Mouse (Mus musculus): Measurements from ENCODE around the gene Cdk14. TPM values are rescaled to one million over a fixed set of nuclear protein-coding genes. Genes with fewer than 3 reads are reported as not detected.

Cdk14 gene
- polyA plus RNA-seq, 1 experiment = 11.2 TPM

DNA sequence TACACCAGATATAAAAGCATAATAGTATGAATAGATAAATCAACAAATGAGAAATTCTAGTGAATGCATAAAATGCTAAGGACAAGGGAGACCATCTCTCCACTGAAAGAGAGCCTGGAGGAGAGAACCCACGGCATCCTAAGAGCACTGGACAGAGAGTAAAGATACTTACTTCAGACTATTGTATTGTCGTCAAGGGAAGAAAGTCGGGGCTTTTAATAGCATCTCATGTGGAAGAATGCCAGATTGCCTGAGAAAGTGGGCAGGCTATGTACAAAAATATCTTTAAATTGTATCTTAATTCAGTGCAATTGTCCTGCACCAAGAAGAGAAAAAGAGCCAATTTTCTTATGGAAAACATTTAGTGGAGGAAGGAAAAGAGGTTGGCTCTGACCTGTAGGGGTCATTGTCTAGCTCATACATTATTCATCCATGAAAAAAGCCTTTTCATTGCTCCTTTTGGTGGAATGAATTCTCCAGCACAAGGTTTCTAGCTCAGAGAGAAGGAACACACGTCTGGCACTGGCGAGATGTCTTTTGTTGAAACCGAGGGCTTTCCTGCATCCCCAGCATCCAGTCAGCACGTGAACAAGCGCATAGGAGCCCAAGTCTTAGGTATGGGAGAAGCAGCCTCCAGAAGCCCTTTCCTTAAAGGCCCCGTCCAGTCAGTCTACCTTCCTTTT, 646.9 kb downstream of the Cdk14 start:
- H3ac ChIP-seq (ENCODE audit: control insufficient read depth, insufficient read length) = no peak overlapping the region
- no peak overlapping the region for H3K4me2 ChIP-seq (ENCODE audit: low read depth)
- no peaks in the 10 kb centered on the region for H3K79me2 ChIP-seq (ENCODE audit: control insufficient read depth, insufficient read depth)
- no peaks in the 10 kb centered on the region for H3K27me3 ChIP-seq (ENCODE audit: control insufficient read depth, insufficient read depth, insufficient read length)
- H3K4me3 ChIP-seq = no peak overlapping the region
- H3K36me3 ChIP-seq (ENCODE audit: control insufficient read depth, insufficient read depth) = no peaks in the 10 kb centered on the region
- TF ChIP-seq SRF (IDR thresholded peaks at IDR 0.05; ENCODE audit: control insufficient read depth, insufficient read length, low read depth) (no peak), USF1 (IDR thresholded peaks at IDR 0.05; ENCODE audit: low read depth) (no peak), TCF12 (IDR thresholded peaks at IDR 0.05; ENCODE audit: insufficient read depth, poor library complexity, severe bottlenecking) (no peak), POLR2AphosphoS2 (IDR thresholded peaks at IDR 0.05; ENCODE audit: insufficient read length, low read depth) (no peak), POLR2A (IDR thresholded peaks at IDR 0.05; ENCODE audit: insufficient read length, low read depth) (no peak), MAX (IDR thresholded peaks at IDR 0.05; ENCODE audit: low read depth) (no peak), TCF3 (IDR thresholded peaks at IDR 0.05; ENCODE audit: insufficient read length, low read depth) (no peak), MYOG (IDR thresholded peaks at IDR 0.05; ENCODE audit: control insufficient read depth in 1 of 3, insufficient read depth in 1 of 3, insufficient read length in 2 of 3, low read depth in 2 of 3) (no peak), E2F4 (IDR thresholded peaks at IDR 0.05; ENCODE audit: insufficient read depth) (no peak), MYOD1 (IDR thresholded peaks at IDR 0.05; ENCODE audit: control insufficient read depth in 1 of 3, insufficient read length in 2 of 3, low read depth in 2 of 3) (no peak), CEBPB (IDR thresholded peaks at IDR 0.05; ENCODE audit: insufficient read depth, poor library complexity, severe bottlenecking) (no peak), REST (IDR thresholded peaks at IDR 0.05; ENCODE audit: insufficient read depth, insufficient read length) (no peak)

DNA sequence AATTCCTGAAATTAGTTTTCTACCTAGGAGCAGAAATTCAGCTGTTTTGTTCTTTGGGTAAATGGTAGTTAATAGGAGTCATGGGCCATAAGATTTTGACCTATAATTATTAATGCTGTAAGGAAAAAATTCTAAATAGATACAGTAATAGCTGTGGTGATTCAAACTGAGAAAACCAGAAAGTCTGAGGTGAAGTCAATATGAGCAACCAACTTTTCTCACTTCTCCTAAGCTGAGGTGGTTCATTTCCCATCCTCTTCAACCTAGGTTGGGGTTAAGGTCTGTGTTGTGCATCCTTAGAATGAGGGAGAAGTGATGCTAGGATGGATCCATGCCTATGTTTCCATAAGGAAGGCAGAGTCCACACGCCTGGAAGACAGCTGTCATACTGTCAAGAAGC, 649.5 kb downstream of the Cdk14 start:
- Histone ChIP-seq H3K79me2 (ENCODE audit: control insufficient read depth, insufficient read depth) (no peaks in the 10 kb centered on the region), H3ac (ENCODE audit: control insufficient read depth, insufficient read length) (no peak overlapping the region), H3K27me3 (ENCODE audit: control insufficient read depth, insufficient read depth, insufficient read length) (no peaks in the 10 kb centered on the region), H3K4me2 (ENCODE audit: low read depth) (no peak overlapping the region), H3K4me3 (no peak overlapping the region), H3K36me3 (ENCODE audit: control insufficient read depth, insufficient read depth) (no peaks in the 10 kb centered on the region)
- TF ChIP-seq MYOD1 (IDR thresholded peaks at IDR 0.05; ENCODE audit: control insufficient read depth in 1 of 3, insufficient read length in 2 of 3, low read depth in 2 of 3) (no peak), POLR2AphosphoS2 (IDR thresholded peaks at IDR 0.05; ENCODE audit: insufficient read length, low read depth) (no peak), POLR2A (IDR thresholded peaks at IDR 0.05; ENCODE audit: insufficient read length, low read depth) (no peak), E2F4 (IDR thresholded peaks at IDR 0.05; ENCODE audit: insufficient read depth) (no peak), TCF3 (IDR thresholded peaks at IDR 0.05; ENCODE audit: insufficient read length, low read depth) (no peak), USF1 (IDR thresholded peaks at IDR 0.05; ENCODE audit: low read depth) (no peak), TCF12 (IDR thresholded peaks at IDR 0.05; ENCODE audit: insufficient read depth, poor library complexity, severe bottlenecking) (no peak), MYOG (IDR thresholded peaks at IDR 0.05; ENCODE audit: control insufficient read depth in 1 of 3, insufficient read depth in 1 of 3, insufficient read length in 2 of 3, low read depth in 2 of 3) (no peak), MAX (IDR thresholded peaks at IDR 0.05; ENCODE audit: low read depth) (no peak), REST (IDR thresholded peaks at IDR 0.05; ENCODE audit: insufficient read depth, insufficient read length) (no peak), SRF (IDR thresholded peaks at IDR 0.05; ENCODE audit: control insufficient read depth, insufficient read length, low read depth) (no peak), CEBPB (IDR thresholded peaks at IDR 0.05; ENCODE audit: insufficient read depth, poor library complexity, severe bottlenecking) (no peak)

DNA sequence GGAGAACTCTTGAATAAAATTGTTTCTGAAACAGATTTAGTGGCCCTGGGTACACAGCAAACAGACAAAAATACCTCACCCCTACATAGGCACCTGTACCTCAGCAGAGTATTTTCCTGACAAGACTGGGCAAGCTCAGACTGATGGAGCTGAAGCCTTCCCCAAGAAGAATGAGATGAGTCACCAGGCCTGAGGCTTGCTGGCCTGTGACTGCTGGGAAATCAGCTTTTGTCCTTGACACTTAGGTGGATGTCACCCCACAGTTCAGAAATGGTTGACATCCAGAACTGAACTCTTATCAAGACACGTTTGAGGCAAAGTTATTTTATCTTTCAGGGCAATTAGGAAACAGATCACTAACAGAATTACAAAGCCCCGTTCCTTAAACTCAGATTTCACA, 652.2 kb downstream of the Cdk14 start:
- H3K27me3 ChIP-seq (ENCODE audit: control insufficient read depth, insufficient read depth, insufficient read length) = no peaks in the 10 kb centered on the region
- TF ChIP-seq CEBPB (IDR thresholded peaks at IDR 0.05; ENCODE audit: insufficient read depth, poor library complexity, severe bottlenecking) (no peak), SRF (IDR thresholded peaks at IDR 0.05; ENCODE audit: control insufficient read depth, insufficient read length, low read depth) (no peak), TCF3 (IDR thresholded peaks at IDR 0.05; ENCODE audit: insufficient read length, low read depth) (no peak), MYOG (IDR thresholded peaks at IDR 0.05; ENCODE audit: control insufficient read depth in 1 of 3, insufficient read depth in 1 of 3, insufficient read length in 2 of 3, low read depth in 2 of 3) (no peak), POLR2AphosphoS2 (IDR thresholded peaks at IDR 0.05; ENCODE audit: insufficient read length, low read depth) (no peak), TCF12 (IDR thresholded peaks at IDR 0.05; ENCODE audit: insufficient read depth, poor library complexity, severe bottlenecking) (no peak), POLR2A (IDR thresholded peaks at IDR 0.05; ENCODE audit: insufficient read length, low read depth) (no peak), USF1 (IDR thresholded peaks at IDR 0.05; ENCODE audit: low read depth) (no peak), REST (IDR thresholded peaks at IDR 0.05; ENCODE audit: insufficient read depth, insufficient read length) (no peak), MYOD1 (IDR thresholded peaks at IDR 0.05; ENCODE audit: control insufficient read depth in 1 of 3, insufficient read length in 2 of 3, low read depth in 2 of 3) (no peak), MAX (IDR thresholded peaks at IDR 0.05; ENCODE audit: low read depth) (no peak), E2F4 (IDR thresholded peaks at IDR 0.05; ENCODE audit: insufficient read depth) (no peak)
- H3K36me3 ChIP-seq (ENCODE audit: control insufficient read depth, insufficient read depth) = no peaks in the 10 kb centered on the region
- H3K4me2 ChIP-seq (ENCODE audit: low read depth) = no peak overlapping the region
- H3K4me3 ChIP-seq = no peak overlapping the region
- H3K79me2 ChIP-seq (ENCODE audit: control insufficient read depth, insufficient read depth) = no peaks in the 10 kb centered on the region
- no peak overlapping the region for H3ac ChIP-seq (ENCODE audit: control insufficient read depth, insufficient read length)

DNA sequence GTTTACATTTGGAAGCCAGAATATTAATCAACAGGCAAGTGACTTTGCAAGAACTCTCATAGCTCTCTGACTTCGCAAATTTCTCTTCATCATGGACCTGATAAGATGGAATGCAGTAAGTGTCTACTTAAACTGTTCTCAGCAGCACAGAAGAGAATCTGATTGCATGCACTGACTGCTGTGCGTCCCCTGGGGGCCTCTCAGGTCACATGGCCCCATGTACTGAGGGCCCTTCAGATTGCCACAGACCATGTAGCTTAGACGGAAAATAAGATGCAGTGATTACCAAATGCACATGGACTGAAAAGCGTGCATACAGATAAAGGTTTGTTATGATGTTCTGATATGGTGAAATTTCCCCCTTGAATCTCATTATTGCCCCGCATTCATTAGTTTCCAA, 653.4 kb downstream of the Cdk14 start:
- no peaks in the 10 kb centered on the region for H3K27me3 ChIP-seq (ENCODE audit: control insufficient read depth, insufficient read depth, insufficient read length)
- TF ChIP-seq MYOG (IDR thresholded peaks at IDR 0.05; ENCODE audit: control insufficient read depth in 1 of 3, insufficient read depth in 1 of 3, insufficient read length in 2 of 3, low read depth in 2 of 3) (no peak), TCF12 (IDR thresholded peaks at IDR 0.05; ENCODE audit: insufficient read depth, poor library complexity, severe bottlenecking) (no peak), TCF3 (IDR thresholded peaks at IDR 0.05; ENCODE audit: insufficient read length, low read depth) (no peak), E2F4 (IDR thresholded peaks at IDR 0.05; ENCODE audit: insufficient read depth) (no peak), MAX (IDR thresholded peaks at IDR 0.05; ENCODE audit: low read depth) (no peak), POLR2A (IDR thresholded peaks at IDR 0.05; ENCODE audit: insufficient read length, low read depth) (no peak), REST (IDR thresholded peaks at IDR 0.05; ENCODE audit: insufficient read depth, insufficient read length) (no peak), USF1 (IDR thresholded peaks at IDR 0.05; ENCODE audit: low read depth) (no peak), CEBPB (IDR thresholded peaks at IDR 0.05; ENCODE audit: insufficient read depth, poor library complexity, severe bottlenecking) (no peak), POLR2AphosphoS2 (IDR thresholded peaks at IDR 0.05; ENCODE audit: insufficient read length, low read depth) (no peak), SRF (IDR thresholded peaks at IDR 0.05; ENCODE audit: control insufficient read depth, insufficient read length, low read depth) (no peak), MYOD1 (IDR thresholded peaks at IDR 0.05; ENCODE audit: control insufficient read depth in 1 of 3, insufficient read length in 2 of 3, low read depth in 2 of 3) (no peak)
- no peaks in the 10 kb centered on the region for H3K36me3 ChIP-seq (ENCODE audit: control insufficient read depth, insufficient read depth)
- H3K4me2 ChIP-seq (ENCODE audit: low read depth) = no peak overlapping the region
- no peaks in the 10 kb centered on the region for H3K79me2 ChIP-seq (ENCODE audit: control insufficient read depth, insufficient read depth)
- H3K4me3 ChIP-seq = no peak overlapping the region
- no peak overlapping the region for H3ac ChIP-seq (ENCODE audit: control insufficient read depth, insufficient read length)
